Mouse (Mus musculus) central nervous system, embryonic 11.5 days (tissue): Measurements from ENCODE around the gene Cdc5l. TPM values are rescaled to one million over a fixed set of nuclear protein-coding genes. Genes with fewer than 3 reads are reported as not detected.

Experiments used
- polyA plus RNA-seq: library from polyadenylated mRNA; depleted of rRNA; stranded (reverse); fragments of >200 nt; gene quantifications from 2 replicates; pipeline ENCODE4 v1.2.3, GENCODE M21; 2012; rRNA removed

Gene Cdc5l
- polyA plus RNA-seq = 51.3 and 57.5 TPM in 2 replicates

GRCm38 (mm10) chr17:45433419-45434261 lies at the start of gene Cdc5l:
Gene Cdc5l, minus strand, starts transcription at chr17:45433737.

GRCm38 (mm10) chr17:45474669-45475465 lies 41.3 kb upstream of the Cdc5l start, which contains the start of gene Spats1:
Gene Spats1, minus strand, starts transcription at chr17:45475415.

Other genes with a start within 250 kb of the Cdc5l start
- 0.18 and 0.45 TPM in 2 replicates for gene Spats1, start 41.7 kb upstream of the Cdc5l start, polyA plus RNA-seq
- gene Aars2, start 73.1 kb upstream of the Cdc5l start, polyA plus RNA-seq = 21.9 and 24.1 TPM in 2 replicates
- gene Tcte1, start 89.7 kb upstream of the Cdc5l start, polyA plus RNA-seq = 0.04 and 0.10 TPM in 2 replicates
- 12.7 and 14.0 TPM in 2 replicates for gene Tmem151b, start 115.9 kb upstream of the Cdc5l start, polyA plus RNA-seq
- gene Nfkbie, start 122.0 kb upstream of the Cdc5l start, polyA plus RNA-seq = 3.4 and 4.1 TPM in 2 replicates
- gene Slc35b2, start 130.1 kb upstream of the Cdc5l start, polyA plus RNA-seq = 59.0 and 67.3 TPM in 2 replicates
- 1,227 and 1,796 TPM in 2 replicates for gene Hsp90ab1, start 139.5 kb upstream of the Cdc5l start, polyA plus RNA-seq
- 49.8 and 51.7 TPM in 2 replicates for gene Slc29a1, start 165.9 kb upstream of the Cdc5l start, polyA plus RNA-seq
- 0.17 and 9.4 TPM in 2 replicates for gene Mymx, start 168.4 kb upstream of the Cdc5l start, polyA plus RNA-seq
- gene Capn11, start 225.6 kb upstream of the Cdc5l start, polyA plus RNA-seq = 0.16 and 1.6 TPM in 2 replicates